Mouse (Mus musculus): ENCODE results near the gene Gm9837. TPM values are rescaled to one million over a fixed set of nuclear protein-coding genes. Genes with fewer than 3 reads are reported as not detected.
"Not testable (repeated sequence)": the region's sequence is repeated elsewhere in the genome, so short reads cannot be mapped to it uniquely, and the experiment has no call there.

The Gm9837 gene
- polyA plus RNA-seq, 1 experiment from 2014 or later, result not detected

DNA sequence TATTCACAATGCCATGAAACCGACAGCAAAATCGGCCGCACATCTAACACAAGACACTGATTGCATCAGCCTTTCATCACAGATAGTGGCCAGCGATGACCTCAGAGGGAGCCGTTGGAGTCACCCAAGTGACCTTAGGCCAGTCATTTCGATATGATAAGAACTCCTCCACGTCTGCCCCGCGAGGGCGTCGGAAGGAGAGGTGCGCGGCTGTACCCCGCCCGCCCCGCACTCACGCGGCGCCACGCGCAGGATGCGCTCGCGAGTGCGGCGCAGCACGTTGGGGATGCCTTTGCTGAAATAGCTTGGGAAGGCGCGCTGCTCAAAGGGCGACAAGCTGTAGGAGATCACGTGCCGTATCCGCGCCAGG is 40.0 kb downstream of the Gm9837 start:
- no peak for ATAC-seq (ENCODE audit: insufficient number of reproducible peaks, insufficient read depth, low FRiP score, low TSS enrichment)
- no peaks in the 10 kb centered on the region for H3K9me3 ChIP-seq
- H3K27ac ChIP-seq, result peak overlapping the region; percentile 67
- H3K4me3 ChIP-seq, result peak overlapping the region; percentile 83
- peaks cover 7% of the 10 kb centered on the region for H3K4me1 ChIP-seq
- peaks cover 8% of the 10 kb centered on the region for H3K36me3 ChIP-seq
- peak overlapping the region; percentile 83 for H3K4me2 ChIP-seq (replicated peaks)
- WGBS, result under 1% methylated on average over 34 of the region's 34 CpGs
- peak overlapping the region; percentile 92 for H3K9ac ChIP-seq
- H3K27me3 ChIP-seq, result no peaks in the 10 kb centered on the region

DNA sequence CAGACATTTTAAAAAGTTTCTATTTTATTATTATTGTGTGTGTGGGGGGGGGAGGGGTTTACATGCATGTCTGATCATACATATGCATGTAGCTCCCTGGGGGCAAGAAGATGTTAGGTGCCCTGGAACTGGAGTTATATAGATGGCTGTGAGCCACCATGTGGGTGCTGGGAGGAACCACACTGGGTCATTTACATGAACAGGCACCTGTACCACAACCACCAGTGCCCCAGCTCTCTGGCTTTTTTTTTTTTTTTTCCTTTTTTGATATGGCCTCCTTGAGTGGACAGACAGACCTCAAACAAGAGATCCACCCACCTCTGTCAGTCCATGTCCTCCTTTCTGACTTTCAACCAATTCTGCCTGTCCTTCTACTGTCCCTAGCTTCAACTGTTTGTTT is 41.1 kb downstream of the Gm9837 start:
- no peak for ATAC-seq (ENCODE audit: insufficient number of reproducible peaks, insufficient read depth, low FRiP score, low TSS enrichment)
- Histone ChIP-seq H3K9me3 (no peaks in the 10 kb centered on the region), H3K4me2 (replicated peaks) (peak overlapping the region; percentile 83), H3K9ac (no peak overlapping the region), H3K4me3 (0 out of 2 replicates have a peak overlapping the region, but pooled peaks have one; percentile 83), H3K36me3 (peaks cover 8% of the 10 kb centered on the region), H3K27ac (no peak overlapping the region), H3K27me3 (no peaks in the 10 kb centered on the region), H3K4me1 (peaks cover 7% of the 10 kb centered on the region)

DNA sequence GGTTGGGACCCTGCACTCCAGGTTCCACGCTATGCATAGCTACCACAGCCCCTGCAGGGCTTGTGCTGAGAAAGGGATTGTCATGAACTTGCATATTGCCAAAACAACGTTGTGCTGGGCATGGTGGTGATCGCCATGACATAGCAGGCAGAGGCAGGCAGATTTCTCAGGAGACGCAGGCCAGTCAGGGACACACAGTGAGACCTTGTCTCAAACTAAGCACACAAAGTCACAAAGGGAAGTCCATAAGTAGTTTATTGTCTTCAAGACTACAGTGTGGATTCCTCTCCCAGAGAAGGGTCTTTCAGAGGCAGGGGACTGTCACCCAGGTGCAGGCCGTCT is 41.6 kb downstream of the Gm9837 start:
- Histone ChIP-seq H3K9ac (no peak overlapping the region), H3K27ac (no peak overlapping the region), H3K27me3 (no peaks in the 10 kb centered on the region), H3K4me3 (no peak overlapping the region), H3K36me3 (peaks cover 8% of the 10 kb centered on the region), H3K4me1 (peaks cover 7% of the 10 kb centered on the region), H3K9me3 (no peaks in the 10 kb centered on the region), H3K4me2 (replicated peaks) (no peak overlapping the region)
- no peak for ATAC-seq (ENCODE audit: insufficient number of reproducible peaks, insufficient read depth, low FRiP score, low TSS enrichment)
- 98% methylated on average over 5 of the region's 5 CpGs for WGBS

DNA sequence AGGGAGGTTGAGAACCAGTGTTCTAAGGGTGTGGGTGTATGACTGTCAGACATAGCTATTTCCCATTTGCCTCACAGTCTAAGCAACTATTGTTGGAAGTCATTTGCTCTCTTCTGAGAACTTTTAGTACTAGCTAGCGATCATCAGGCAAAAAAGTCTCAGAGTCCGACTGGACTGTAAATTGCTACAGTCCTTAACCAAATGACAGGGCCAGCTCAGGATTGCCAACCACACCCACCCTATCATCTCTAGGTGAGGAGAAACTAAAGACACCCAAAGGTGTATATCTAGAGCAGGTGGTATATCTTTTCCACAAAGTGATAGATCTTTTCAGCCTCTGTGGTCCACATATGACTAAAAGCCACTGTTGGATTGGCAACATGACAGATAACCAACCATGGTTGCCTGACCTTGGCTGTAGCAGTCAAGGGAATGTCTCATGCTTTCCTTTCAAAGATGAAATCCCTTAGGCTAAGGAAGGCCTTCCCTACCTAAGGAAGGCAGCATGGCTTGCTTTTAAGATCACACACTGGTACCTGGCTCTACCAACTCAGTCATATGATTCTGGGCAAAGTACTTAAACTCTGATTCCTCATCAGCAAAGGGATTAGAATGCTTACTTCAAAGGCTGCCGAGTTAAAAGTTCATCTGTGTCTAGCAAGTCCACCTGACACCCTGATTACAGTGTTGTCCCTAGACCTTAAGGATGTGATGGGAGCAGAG is 42.1 kb downstream of the Gm9837 start:
- Histone ChIP-seq H3K9me3 (no peaks in the 10 kb centered on the region), H3K9ac (no peak overlapping the region), H3K27me3 (no peaks in the 10 kb centered on the region), H3K4me1 (peaks cover 7% of the 10 kb centered on the region), H3K4me2 (replicated peaks) (no peak overlapping the region), H3K4me3 (no peak overlapping the region), H3K27ac (no peak overlapping the region), H3K36me3 (peaks cover 8% of the 10 kb centered on the region)
- 89% methylated on average over 3 of the region's 3 CpGs for WGBS
- ATAC-seq (ENCODE audit: insufficient number of reproducible peaks, insufficient read depth, low FRiP score, low TSS enrichment), result no peak

DNA sequence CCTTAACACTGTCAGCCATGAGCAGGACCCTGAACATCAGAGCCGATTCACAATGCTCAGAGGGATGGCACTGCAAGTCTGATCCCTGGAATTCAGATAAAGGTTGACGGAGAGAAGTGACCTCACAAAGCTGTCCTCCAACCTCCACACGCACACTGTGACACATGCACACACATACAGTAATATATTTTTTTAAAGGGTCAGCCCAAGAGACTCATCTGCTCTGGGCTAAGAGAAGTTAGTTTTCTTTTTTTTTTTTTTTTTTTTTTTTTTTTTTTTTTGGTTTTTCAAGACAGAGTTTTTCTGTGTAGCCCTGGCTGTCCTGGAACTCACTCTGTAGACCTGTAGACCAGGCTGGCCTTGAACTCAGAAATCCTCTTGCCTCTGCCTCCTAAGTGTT is 43.4 kb downstream of the Gm9837 start:
- not testable (repeated sequence) for H3K4me2 ChIP-seq (replicated peaks); H3K9ac ChIP-seq; H3K36me3 ChIP-seq; ATAC-seq (ENCODE audit: insufficient number of reproducible peaks, insufficient read depth, low FRiP score, low TSS enrichment); H3K4me3 ChIP-seq; H3K4me1 ChIP-seq; H3K27me3 ChIP-seq; H3K9me3 ChIP-seq; H3K27ac ChIP-seq
- 88% methylated on average over 3 of the region's 3 CpGs for WGBS

DNA sequence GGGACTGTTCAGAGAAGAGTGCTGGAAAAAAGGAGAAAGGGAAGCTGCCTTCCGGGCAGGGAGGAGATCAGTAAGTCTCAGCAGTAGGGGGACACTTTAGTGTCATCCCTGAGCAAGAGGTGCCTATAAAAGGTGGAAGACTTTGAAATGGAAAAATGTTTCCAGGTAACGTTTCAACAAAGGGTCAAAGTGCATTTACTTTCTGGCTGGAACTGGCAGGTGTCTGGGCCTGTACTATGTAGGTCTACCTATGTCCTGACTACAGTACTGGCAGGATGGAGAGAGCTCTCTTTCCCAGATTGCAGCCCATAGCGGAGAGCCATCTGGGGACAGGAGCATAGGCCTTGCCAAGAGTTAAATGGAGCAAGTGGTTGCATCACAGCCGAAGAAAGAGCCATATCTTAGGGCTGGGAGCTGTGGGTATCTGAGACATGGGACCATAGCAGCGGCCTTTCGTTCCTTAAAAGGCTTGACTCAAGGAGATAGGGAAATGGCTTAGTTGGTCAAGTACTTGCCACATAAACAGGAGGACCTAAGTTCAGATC is 44.5 kb downstream of the Gm9837 start:
- H3K27me3 ChIP-seq, result no peaks in the 10 kb centered on the region
- no peak overlapping the region for H3K9ac ChIP-seq
- WGBS, result 83% methylated on average over 6 of the region's 6 CpGs
- H3K27ac ChIP-seq, result no peak overlapping the region
- H3K4me1 ChIP-seq, result peaks cover 7% of the 10 kb centered on the region
- ATAC-seq (ENCODE audit: insufficient number of reproducible peaks, insufficient read depth, low FRiP score, low TSS enrichment), result no peak
- no peak overlapping the region for H3K4me3 ChIP-seq
- H3K36me3 ChIP-seq, result peaks cover 15% of the 10 kb centered on the region
- no peaks in the 10 kb centered on the region for H3K9me3 ChIP-seq
- H3K4me2 ChIP-seq (replicated peaks), result no peak overlapping the region

DNA sequence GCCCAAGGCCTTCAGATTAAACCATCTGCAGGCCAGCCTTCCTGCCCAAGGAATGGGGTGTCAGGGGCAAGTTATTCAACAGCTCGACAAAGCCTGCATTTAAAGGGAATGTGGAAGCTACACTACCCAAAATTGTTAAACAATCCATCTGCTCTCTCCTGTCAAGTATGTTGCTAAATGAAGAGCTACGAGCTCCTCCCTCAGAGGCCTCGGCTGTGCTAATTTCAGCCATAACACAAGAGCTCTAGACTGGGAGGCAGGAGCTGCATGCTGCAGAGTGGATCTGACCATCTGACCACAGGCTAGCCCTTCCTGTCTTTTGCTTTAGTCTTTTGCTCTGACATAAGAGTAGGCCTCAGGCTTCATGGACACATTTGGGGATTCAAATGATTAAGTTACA is 45.0 kb downstream of the Gm9837 start:
- WGBS, result 85% methylated on average over 3 of the region's 3 CpGs
- no peak overlapping the region for H3K4me2 ChIP-seq (replicated peaks)
- peaks cover 7% of the 10 kb centered on the region for H3K4me1 ChIP-seq
- no peak for ATAC-seq (ENCODE audit: insufficient number of reproducible peaks, insufficient read depth, low FRiP score, low TSS enrichment)
- H3K27me3 ChIP-seq, result no peaks in the 10 kb centered on the region
- H3K36me3 ChIP-seq, result peaks cover 16% of the 10 kb centered on the region
- H3K27ac ChIP-seq, result no peak overlapping the region
- no peak overlapping the region for H3K9ac ChIP-seq
- H3K9me3 ChIP-seq, result no peaks in the 10 kb centered on the region
- no peak overlapping the region for H3K4me3 ChIP-seq

DNA sequence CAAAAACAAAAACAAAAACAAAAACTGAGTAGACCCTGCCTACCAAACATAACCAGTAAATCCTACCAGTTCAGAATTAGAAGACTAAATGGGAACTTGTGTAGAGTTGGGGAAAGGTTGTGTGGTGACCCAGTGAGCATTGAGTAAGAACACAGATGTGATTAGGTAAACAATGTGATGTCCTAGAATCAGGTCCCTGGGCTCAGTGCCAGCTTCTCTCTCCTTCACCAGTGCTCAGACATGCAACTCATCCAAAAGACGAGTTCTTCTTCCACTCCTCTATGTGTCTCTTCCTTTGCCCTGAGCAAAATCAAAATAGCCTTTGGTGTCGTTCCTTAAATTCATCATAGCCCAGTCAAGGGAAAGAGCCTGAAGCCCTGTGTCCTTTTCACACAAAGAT is 45.5 kb downstream of the Gm9837 start:
- Histone ChIP-seq H3K27ac (no peak overlapping the region; the same call in 1 of the 2 replicates), H3K27me3 (no peaks in the 10 kb centered on the region), H3K4me1 (peaks cover 5% of the 10 kb centered on the region), H3K9ac (no peak overlapping the region), H3K9me3 (no peaks in the 10 kb centered on the region), H3K36me3 (peaks cover 20% of the 10 kb centered on the region), H3K4me2 (replicated peaks) (no peak overlapping the region), H3K4me3 (no peak overlapping the region)
- 68% methylated on average over 2 of the region's 2 CpGs for WGBS
- no peak for ATAC-seq (ENCODE audit: insufficient number of reproducible peaks, insufficient read depth, low FRiP score, low TSS enrichment)

DNA sequence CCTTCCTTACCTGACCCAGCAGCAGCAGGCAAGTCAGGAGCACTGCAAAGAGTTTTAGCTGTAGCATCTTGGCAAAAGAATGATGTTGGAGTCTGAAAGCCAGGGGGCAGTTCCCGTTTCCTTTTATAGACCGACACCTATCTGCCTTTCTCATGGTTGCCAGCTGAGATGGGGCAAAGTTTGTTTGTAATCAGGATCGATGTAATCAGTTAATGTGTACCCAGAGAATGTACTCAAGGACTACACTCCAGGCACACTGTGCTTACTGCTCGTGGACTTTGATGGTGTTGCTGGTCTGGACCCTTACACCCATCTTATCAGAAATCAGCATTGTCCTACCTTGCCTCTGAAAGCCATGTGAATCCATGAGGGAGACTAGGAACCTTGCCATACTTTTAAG is 47.2 kb downstream of the Gm9837 start, which contains the start of gene Leap2:
Gene Leap2, minus strand, starts transcription at position 135 of the 400 bp plus-strand sequence.
- no peaks in the 10 kb centered on the region for H3K4me1 ChIP-seq
- no peak within 1 kb of the TSS for H3K4me3 ChIP-seq
- no peak within 1 kb of the TSS for H3K9ac ChIP-seq
- 90% methylated on average over 4 of the region's 4 CpGs for WGBS
- no peaks in the 10 kb centered on the region for H3K9me3 ChIP-seq
- H3K27me3 ChIP-seq, result no peaks in the 10 kb centered on the region
- H3K27ac ChIP-seq, result no peak within 1 kb of the TSS
- no peak within 1 kb of the TSS for H3K4me2 ChIP-seq (replicated peaks)
- H3K36me3 ChIP-seq, result peaks cover 23% of the 10 kb centered on the region
- ATAC-seq (ENCODE audit: insufficient number of reproducible peaks, insufficient read depth, low FRiP score, low TSS enrichment), result no peak

Other genes starting within 250 kb of the Gm9837 start
- 103 and 110 TPM in 2 replicates for gene Hspa4, start 170.0 kb downstream of the Gm9837 start, polyA plus RNA-seq (2016; fragmentation: Nextera tagmentation; extraction: Ambion mirVana)
- 19.2 and 21.8 TPM in 2 replicates for gene Zcchc10, start 145.8 kb downstream of the Gm9837 start, polyA plus RNA-seq (2016; fragmentation: Nextera tagmentation; extraction: Ambion mirVana)
- gene Aff4, start 119.6 kb downstream of the Gm9837 start, polyA plus RNA-seq (2016; fragmentation: Nextera tagmentation; extraction: Ambion mirVana), result 70.3 and 71.1 TPM in 2 replicates
- gene Leap2, start 47.3 kb downstream of the Gm9837 start, polyA plus RNA-seq (2016; fragmentation: Nextera tagmentation; extraction: Ambion mirVana), result 0.56 TPM in 1 of 2 replicates, not detected in the other
- gene Uqcrq, start 39.6 kb downstream of the Gm9837 start, polyA plus RNA-seq (2016; fragmentation: Nextera tagmentation; extraction: Ambion mirVana), result 476 and 519 TPM in 2 replicates
- 1.5 and 1.8 TPM in 2 replicates for gene Gdf9, start 39.5 kb downstream of the Gm9837 start, polyA plus RNA-seq (2016; fragmentation: Nextera tagmentation; extraction: Ambion mirVana)
- gene Gm10447, start 13.4 kb downstream of the Gm9837 start, polyA plus RNA-seq (2016; fragmentation: Nextera tagmentation; extraction: Ambion mirVana), result 0.22 and 0.27 TPM in 2 replicates
- gene Shroom1, start 13.3 kb downstream of the Gm9837 start, polyA plus RNA-seq (2016; fragmentation: Nextera tagmentation; extraction: Ambion mirVana), result 5.9 and 6.5 TPM in 2 replicates
- gene Gm9945, start 9.7 kb upstream of the Gm9837 start, polyA plus RNA-seq (2016; fragmentation: Nextera tagmentation; extraction: Ambion mirVana), result 0.25 TPM in 1 of 2 replicates, not detected in the other
- 1.6 and 2.4 TPM in 2 replicates for gene Sowaha, start 9.8 kb upstream of the Gm9837 start, polyA plus RNA-seq (2016; fragmentation: Nextera tagmentation; extraction: Ambion mirVana)
- 37.0 and 38.9 TPM in 2 replicates for gene Sept8, start 48.8 kb upstream of the Gm9837 start, polyA plus RNA-seq (2016; fragmentation: Nextera tagmentation; extraction: Ambion mirVana)
- gene Kif3a, start 96.9 kb upstream of the Gm9837 start, polyA plus RNA-seq (2016; fragmentation: Nextera tagmentation; extraction: Ambion mirVana), result 101 and 112 TPM in 2 replicates
- 1.2 and 2.3 TPM in 2 replicates for gene Il4, start 148.2 kb upstream of the Gm9837 start, polyA plus RNA-seq (2016; fragmentation: Nextera tagmentation; extraction: Ambion mirVana)
- gene Il13, start 164.2 kb upstream of the Gm9837 start, polyA plus RNA-seq (2016; fragmentation: Nextera tagmentation; extraction: Ambion mirVana), result not detected in 2 replicates
- gene Rad50, start 236.8 kb upstream of the Gm9837 start, polyA plus RNA-seq (2016; fragmentation: Nextera tagmentation; extraction: Ambion mirVana), result 25.3 and 30.9 TPM in 2 replicates